Mouse (Mus musculus): ENCODE measurements around the gene Spag9. TPM values are rescaled to one million over a fixed set of nuclear protein-coding genes. Genes with fewer than 3 reads are reported as not detected.

The Spag9 gene
- polyA plus RNA-seq, 1 experiment from 2014 or later, result 46.3 TPM

DNA sequence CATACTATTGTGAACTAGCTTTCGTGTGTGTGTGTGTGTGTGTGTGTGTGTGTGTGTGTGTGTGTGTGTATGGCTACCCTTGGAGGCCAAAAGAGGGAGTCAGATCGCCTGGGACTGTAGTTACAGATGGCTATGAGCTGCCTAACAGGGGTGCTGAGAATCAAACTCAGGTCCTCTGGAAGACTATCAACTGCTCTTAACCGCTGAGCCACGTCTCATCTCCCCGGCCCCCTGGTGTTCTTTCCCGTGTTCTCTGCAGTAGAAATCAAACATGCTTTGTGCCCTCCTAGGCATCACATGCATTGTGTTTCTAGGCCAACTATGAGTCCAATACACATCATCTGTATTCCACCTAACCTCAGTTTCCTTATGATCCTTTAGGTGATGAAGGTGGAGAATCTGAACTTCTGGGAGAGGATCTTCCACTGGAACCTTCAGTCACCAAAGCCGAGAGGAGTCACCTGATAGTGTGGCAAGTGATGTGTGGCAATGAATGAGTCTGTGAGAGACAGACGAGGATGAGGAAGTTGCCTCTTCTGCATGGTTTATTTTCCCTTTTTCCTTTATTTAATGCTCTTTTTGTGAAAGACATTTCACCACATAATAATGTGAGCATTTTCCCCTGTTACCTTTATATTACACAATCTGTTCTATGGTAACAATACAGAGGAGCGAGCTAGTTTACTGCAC lies 126.6 kb downstream of the Spag9 start:
- H3K4me1 ChIP-seq, result peaks cover 6% of the 10 kb centered on the region; the same call in 1 of the 2 replicates
- no peak overlapping the region for H3K27ac ChIP-seq
- H3K27me3 ChIP-seq, result no peaks in the 10 kb centered on the region
- H3K4me3 ChIP-seq, result no peak overlapping the region
- no peak overlapping the region for H3K4me2 ChIP-seq
- peaks cover 59% of the 10 kb centered on the region for H3K36me3 ChIP-seq
- WGBS, result 92% methylated on average over 9 of the region's 9 CpGs
- H3K9me3 ChIP-seq, result no peaks in the 10 kb centered on the region
- no peak overlapping the region for H3K9ac ChIP-seq
- no peak for ATAC-seq (ENCODE audit: insufficient number of reproducible peaks, insufficient read depth, low FRiP score, low TSS enrichment, low read depth)

DNA sequence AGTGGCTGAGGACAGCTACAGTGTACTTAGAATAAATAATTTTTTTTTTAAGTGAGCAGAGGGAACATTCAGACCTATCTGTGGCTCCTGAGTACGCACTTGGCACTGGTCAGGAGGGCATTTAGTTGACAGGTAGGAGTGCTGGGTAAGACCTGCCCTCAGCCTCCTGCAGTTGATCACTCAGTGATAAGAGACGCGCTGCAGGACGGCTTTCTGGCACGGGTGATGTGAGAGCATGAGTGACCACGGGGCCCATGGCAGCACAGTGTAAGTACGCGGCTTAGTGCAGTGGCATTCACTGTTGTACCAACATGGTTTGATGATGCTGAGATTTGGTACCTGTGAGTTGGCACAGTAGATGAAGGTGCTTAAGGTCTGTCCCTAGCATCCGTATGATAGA lies 130.8 kb downstream of the Spag9 start:
- H3K9ac ChIP-seq, result no peak overlapping the region
- 96% methylated on average over 9 of the region's 9 CpGs for WGBS
- no peaks in the 10 kb centered on the region for H3K4me1 ChIP-seq
- no peak overlapping the region for H3K4me2 ChIP-seq
- no peaks in the 10 kb centered on the region for H3K9me3 ChIP-seq
- no peak overlapping the region for H3K27ac ChIP-seq
- H3K27me3 ChIP-seq, result no peaks in the 10 kb centered on the region
- peaks cover 35% of the 10 kb centered on the region for H3K36me3 ChIP-seq
- H3K4me3 ChIP-seq, result no peak overlapping the region
- ATAC-seq (ENCODE audit: insufficient number of reproducible peaks, insufficient read depth, low FRiP score, low TSS enrichment, low read depth), result no peak

DNA sequence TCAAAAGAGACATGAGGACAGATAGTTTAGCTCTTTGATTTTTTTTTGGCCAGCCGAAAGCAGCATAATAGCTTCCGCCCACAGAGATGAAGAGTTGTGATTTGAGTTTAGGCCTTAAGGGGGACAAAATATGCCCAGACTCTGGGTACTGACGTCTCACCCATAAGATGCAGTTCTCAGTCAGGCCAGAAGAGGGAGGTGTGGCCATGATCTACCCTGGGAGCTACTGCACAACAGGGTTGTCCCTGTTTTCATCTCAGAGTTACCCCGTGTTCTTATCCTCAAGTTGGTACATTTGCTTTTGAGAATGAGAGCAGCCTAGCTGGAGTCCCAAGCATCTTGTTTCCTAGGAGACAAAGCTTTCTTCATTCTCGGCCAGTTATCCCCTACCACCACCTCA lies 132.1 kb downstream of the Spag9 start:
- Histone ChIP-seq H3K36me3 (peaks cover 22% of the 10 kb centered on the region), H3K4me1 (no peaks in the 10 kb centered on the region), H3K4me2 (no peak overlapping the region), H3K27me3 (no peaks in the 10 kb centered on the region), H3K27ac (no peak overlapping the region), H3K4me3 (no peak overlapping the region), H3K9me3 (no peaks in the 10 kb centered on the region), H3K9ac (no peak overlapping the region)
- peak; percentile 61; the same call in 1 of the 2 replicates for ATAC-seq (ENCODE audit: insufficient number of reproducible peaks, insufficient read depth, low FRiP score, low TSS enrichment, low read depth)
- 29% methylated on average over 5 of the region's 5 CpGs for WGBS

DNA sequence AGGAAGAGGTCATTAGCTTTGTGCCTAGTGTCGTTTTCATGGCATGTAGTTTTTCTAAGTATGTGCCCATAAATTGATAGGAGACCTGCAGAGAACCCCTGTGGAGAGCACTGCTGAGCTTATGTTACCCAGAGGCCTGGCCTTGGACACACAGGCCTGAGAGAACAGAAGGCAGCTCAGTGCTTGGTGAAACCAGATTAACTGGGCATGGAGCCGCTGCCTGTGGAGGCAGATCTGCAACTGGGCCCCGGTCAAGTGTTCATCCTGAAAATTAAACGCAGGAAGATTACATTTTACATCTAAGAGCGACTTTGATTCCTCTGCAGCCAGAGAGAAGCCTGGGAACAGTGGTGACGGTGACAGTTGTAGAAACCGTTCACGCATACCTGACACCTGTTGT lies 132.6 kb downstream of the Spag9 start:
- Histone ChIP-seq H3K4me2 (no peak overlapping the region), H3K4me1 (no peaks in the 10 kb centered on the region), H3K4me3 (no peak overlapping the region), H3K36me3 (peaks cover 19% of the 10 kb centered on the region), H3K9ac (no peak overlapping the region), H3K27me3 (no peaks in the 10 kb centered on the region), H3K27ac (no peak overlapping the region), H3K9me3 (no peaks in the 10 kb centered on the region)
- WGBS, result 89% methylated on average over 8 of the region's 8 CpGs
- ATAC-seq (ENCODE audit: insufficient number of reproducible peaks, insufficient read depth, low FRiP score, low TSS enrichment, low read depth), result no peak

DNA sequence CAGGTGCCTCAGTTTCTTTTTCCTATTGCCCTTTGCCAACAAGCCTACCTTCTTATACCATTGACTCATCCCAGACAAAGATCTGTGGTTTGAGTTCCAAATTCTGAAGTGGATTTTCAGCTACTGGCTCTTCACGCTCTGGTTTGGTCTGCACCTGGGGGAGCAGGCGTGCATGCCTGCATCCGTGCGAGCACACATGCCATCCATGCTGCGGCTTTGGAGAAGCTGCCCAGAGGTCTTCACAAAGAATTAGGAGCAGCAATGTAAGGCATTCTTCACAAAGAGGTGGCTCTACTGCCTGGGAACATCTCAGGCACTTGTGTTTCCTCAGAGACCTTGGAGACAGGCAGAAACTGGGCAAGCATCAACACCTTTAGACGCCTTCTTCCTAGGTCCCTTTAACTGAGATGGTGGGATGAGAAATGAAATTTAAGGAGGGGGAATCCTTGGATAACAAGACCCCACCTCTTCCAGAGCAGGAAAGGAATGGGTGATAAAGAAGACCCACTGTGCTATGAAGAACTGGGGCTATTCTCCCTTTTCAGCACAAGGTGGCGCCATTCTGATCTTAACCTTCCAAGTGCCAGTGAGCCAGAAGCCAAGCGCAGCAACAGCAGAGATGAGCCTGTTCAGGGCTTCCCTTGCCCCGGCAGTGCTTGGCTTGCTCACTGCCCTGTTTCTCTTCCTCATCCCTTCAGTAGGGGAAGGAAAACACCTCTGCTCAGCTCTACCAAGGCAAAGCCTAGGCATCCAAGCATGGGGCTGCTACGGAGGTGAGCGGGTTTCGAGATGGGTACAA lies 133.6 kb downstream of the Spag9 start:
- H3K4me1 ChIP-seq, result peaks cover 10% of the 10 kb centered on the region
- H3K9ac ChIP-seq, result no peak overlapping the region
- H3K9me3 ChIP-seq, result no peaks in the 10 kb centered on the region
- no peak overlapping the region for H3K27ac ChIP-seq
- H3K4me3 ChIP-seq, result no peak overlapping the region
- WGBS, result 62% methylated on average over 12 of the region's 12 CpGs
- peaks cover 13% of the 10 kb centered on the region for H3K36me3 ChIP-seq
- no peak for ATAC-seq (ENCODE audit: insufficient number of reproducible peaks, insufficient read depth, low FRiP score, low TSS enrichment, low read depth)
- H3K27me3 ChIP-seq, result no peaks in the 10 kb centered on the region
- H3K4me2 ChIP-seq, result no peak overlapping the region

DNA sequence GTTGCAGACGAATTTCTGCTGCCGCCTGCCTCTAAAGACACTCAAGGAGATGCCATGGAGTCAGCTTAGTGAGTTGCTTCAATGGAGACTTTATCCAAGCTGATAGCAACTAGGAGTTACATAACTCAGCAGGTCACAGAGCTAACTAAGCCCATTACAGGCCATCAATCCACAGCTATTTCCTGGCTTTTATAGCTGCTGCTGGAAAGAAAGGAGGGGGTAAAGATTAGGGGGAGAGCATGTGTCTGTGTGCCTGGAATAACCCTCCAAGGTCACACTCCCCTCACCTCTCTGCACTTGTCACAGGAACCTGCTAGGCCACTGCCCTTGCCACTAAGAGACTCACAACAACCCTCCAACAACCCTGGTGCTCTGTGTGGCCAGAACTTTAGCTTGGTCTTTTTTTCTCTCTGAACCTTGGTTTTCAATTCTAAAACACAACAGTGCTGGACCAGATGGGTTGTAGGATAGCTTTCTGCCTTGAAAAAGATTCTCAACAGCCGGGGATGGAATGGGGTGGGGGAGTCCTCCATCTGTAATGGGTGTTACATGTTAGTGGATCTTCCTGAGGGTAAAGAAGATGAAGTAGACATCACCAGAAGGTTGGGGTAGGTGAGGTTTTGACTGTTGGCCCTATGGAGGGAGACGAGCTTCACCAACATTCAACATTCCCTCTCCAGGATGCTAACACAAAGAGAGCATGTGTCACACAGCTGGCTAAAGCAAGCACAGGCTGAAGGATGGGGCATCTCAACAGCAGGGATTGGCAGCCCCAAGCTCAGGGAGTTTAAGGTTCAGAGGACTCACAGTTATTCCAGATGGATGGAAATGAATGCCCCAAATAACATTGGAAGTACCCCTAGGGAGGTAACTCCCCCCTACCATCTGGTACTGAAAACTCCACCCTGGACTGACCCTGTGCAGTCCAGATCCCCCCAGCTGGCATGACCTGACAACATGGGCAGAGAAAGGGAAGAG lies 134.5 kb downstream of the Spag9 start:
- no peak overlapping the region for H3K4me2 ChIP-seq
- H3K27me3 ChIP-seq, result no peaks in the 10 kb centered on the region
- no peak for ATAC-seq (ENCODE audit: insufficient number of reproducible peaks, insufficient read depth, low FRiP score, low TSS enrichment, low read depth)
- no peaks in the 10 kb centered on the region for H3K9me3 ChIP-seq
- no peak overlapping the region for H3K27ac ChIP-seq
- 64% methylated on average over 4 of the region's 4 CpGs for WGBS
- H3K4me3 ChIP-seq, result no peak overlapping the region
- peaks cover 17% of the 10 kb centered on the region for H3K4me1 ChIP-seq
- H3K36me3 ChIP-seq, result peaks cover 5% of the 10 kb centered on the region
- H3K9ac ChIP-seq, result no peak overlapping the region

DNA sequence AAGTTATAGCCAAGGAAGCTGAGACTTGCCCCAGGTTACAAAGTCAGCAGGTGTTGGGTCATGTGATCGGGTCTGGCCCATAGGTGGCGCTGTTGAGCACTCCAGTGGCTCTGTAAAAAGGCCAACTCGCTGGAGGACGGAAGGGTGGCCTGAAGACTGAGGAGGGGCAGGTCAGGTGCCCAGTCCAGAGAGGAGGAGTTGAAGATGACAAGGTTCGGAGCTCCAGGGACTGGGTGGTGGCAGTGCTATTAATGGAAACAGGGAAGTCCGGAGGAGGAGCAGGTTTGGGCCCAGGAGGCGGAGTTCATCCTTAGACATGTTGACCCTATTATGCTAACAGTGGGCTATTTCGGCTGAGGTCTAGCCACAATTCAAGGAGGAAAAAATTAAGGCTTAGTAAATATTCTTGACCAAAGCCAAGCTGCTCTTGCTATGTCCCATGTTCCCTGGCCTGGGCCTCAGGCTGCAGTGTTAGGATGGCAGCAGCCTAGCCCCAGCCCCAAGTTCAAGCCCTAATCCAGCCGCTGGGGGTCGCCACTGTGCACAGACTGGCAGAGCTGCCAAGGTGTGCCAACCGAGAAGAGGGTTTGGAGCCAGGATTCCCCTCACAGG lies 137.6 kb downstream of the Spag9 start:
- Histone ChIP-seq H3K9me3 (no peaks in the 10 kb centered on the region), H3K9ac (no peak overlapping the region), H3K27ac (no peak overlapping the region; the same call in 1 of the 2 replicates), H3K36me3 (no peaks in the 10 kb centered on the region), H3K4me1 (peaks cover 27% of the 10 kb centered on the region), H3K4me3 (no peak overlapping the region), H3K4me2 (peak overlapping the region; percentile 35), H3K27me3 (no peaks in the 10 kb centered on the region)
- WGBS, result 19% methylated on average over 11 of the region's 11 CpGs
- ATAC-seq (ENCODE audit: insufficient number of reproducible peaks, insufficient read depth, low FRiP score, low TSS enrichment, low read depth), result no peak

DNA sequence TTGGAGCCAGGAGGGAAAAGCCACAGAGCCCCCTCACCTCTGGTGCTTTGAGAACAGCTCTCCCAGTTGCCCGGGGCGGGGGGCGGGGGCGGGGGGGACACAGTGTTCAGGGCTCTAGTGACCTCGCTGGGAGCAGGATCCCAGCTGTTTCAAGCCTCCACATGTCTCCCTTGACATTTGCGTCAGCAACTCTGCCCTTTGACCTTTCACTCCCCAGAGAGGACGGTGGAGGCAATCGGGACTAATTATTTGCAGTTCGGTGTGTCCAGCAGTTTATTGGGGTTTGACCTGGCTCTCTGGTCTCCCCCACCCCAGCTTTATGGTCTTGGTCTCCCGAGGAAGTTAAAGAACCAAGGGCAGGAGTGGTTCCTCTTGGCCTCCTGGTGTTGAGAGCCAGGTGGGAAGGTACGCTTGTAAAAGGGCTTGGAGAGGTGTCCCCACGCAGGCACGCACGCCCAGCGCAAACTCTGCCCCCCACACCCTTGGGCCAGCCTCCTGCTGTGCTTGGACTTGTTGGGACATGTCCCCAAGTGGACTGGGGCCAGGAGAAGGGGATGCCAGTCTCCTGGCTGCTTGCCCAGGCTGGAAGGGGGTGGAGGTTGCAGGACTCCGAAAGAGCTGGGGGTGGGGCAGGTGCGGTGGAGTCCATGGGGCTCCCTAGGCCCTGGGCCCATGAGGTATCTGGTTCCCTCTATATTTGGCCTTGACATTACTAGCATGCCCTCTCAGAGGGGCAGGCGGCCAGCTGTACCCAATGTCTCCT lies 138.4 kb downstream of the Spag9 start:
- WGBS, result 33% methylated on average over 18 of the region's 18 CpGs
- Histone ChIP-seq H3K27ac (no peak overlapping the region; the same call in 1 of the 2 replicates), H3K36me3 (no peaks in the 10 kb centered on the region), H3K4me1 (peaks cover 33% of the 10 kb centered on the region), H3K4me2 (peak overlapping the region; percentile 3; the same call in 1 of the 2 replicates), H3K9me3 (no peaks in the 10 kb centered on the region), H3K9ac (0 out of 2 replicates have a peak overlapping the region, but pooled peaks have one; percentile 44), H3K4me3 (no peak overlapping the region), H3K27me3 (no peaks in the 10 kb centered on the region)
- ATAC-seq (ENCODE audit: insufficient number of reproducible peaks, insufficient read depth, low FRiP score, low TSS enrichment, low read depth), result no peak

DNA sequence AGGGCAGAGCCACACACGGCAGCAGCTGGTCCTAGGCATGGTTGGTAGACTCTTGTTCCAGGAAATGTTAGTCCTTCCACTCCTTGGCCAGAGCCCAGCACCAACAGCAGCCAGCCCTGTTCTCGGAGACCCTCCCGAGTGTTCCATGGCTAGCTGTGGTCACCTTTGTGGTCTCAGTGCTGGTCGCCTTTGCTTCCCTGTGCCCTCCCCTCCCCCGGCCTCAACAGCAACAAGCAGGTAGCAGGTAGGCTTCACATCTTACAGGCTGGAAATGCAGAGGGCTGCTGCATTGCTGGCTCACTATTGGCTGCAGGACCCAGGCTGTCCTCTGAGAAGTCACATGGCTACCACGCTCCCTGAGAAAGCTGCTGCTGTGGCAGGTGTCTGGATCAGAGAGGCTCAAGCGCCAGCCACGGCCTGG lies 139.7 kb downstream of the Spag9 start:
- Histone ChIP-seq H3K27ac (no peak overlapping the region), H3K4me1 (peaks cover 33% of the 10 kb centered on the region)
- ATAC-seq (ENCODE audit: insufficient number of reproducible peaks, insufficient read depth, low FRiP score, low TSS enrichment, low read depth), result no peak

DNA sequence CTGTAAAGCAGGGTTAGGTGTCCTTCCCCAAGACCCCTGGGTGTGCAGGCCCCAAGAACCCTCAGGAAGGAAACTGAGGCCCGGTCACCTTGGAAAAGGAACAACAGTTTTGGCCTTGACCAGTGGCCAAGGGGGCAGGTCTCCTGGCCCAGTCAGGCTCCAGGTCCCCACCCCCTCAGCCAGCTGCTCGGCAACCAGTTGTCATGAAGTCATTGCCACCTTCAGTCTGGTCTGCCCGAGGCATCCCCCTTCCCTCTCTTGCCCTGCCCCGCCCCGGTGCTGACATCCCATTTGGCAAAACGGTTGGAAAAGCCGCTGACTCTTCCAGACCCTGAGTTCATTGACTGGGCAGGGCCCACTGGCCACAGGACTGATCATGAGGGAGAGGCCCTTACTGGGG lies 140.8 kb downstream of the Spag9 start:
- no peaks in the 10 kb centered on the region for H3K27me3 ChIP-seq
- peaks cover 33% of the 10 kb centered on the region for H3K4me1 ChIP-seq
- no peak for ATAC-seq (ENCODE audit: insufficient number of reproducible peaks, insufficient read depth, low FRiP score, low TSS enrichment, low read depth)
- H3K36me3 ChIP-seq, result no peaks in the 10 kb centered on the region
- 69% methylated on average over 7 of the region's 7 CpGs for WGBS
- H3K27ac ChIP-seq, result no peak overlapping the region
- H3K4me2 ChIP-seq, result no peak overlapping the region
- H3K9me3 ChIP-seq, result no peaks in the 10 kb centered on the region
- no peak overlapping the region for H3K4me3 ChIP-seq
- no peak overlapping the region for H3K9ac ChIP-seq

More for the DNA sequence above, 139.7 kb downstream of the Spag9 start:
- Histone ChIP-seq H3K36me3 (no peaks in the 10 kb centered on the region), H3K4me3 (no peak overlapping the region), H3K27me3 (no peaks in the 10 kb centered on the region), H3K9me3 (no peaks in the 10 kb centered on the region), H3K9ac (no peak overlapping the region), H3K4me2 (no peak overlapping the region)
- 74% methylated on average over 8 of the region's 8 CpGs for WGBS
